Mouse (Mus musculus) Patski (cell line): Measurements from ENCODE around the gene Cenpa. TPM values are rescaled to one million over a fixed set of nuclear protein-coding genes. Genes with fewer than 3 reads are reported as not detected.

Source experiments
- ATAC-seq: fragments of 100-300 bp; one replicate; pipeline ENCODE4 v1.8.0; 2021
- CTCF ChIA-PET: fragments of 350-600 bp; sonication (Branson Sonifier 250); formaldehyde crosslinking; loops from one replicate; lab custom pipeline; 2022; ENCODE audit warnings: inconsistent platforms; lab: Charles Lee
- POLR2A ChIA-PET: fragments of 350-600 bp; sonication (Branson Sonifier 250); formaldehyde crosslinking; loops from one replicate; lab custom pipeline; 2022; ENCODE audit warnings: antibody characterized with exemption, inconsistent platforms; lab: Charles Lee
- DNase-seq: peaks from one replicate; pipeline ENCODE4 v3.0.0-alpha.2; 2011; ENCODE audit warnings: low read depth, low spot score
- H3K27me3 ChIP-seq: fragments of 371-371 bp; one replicate; pipeline ENCODE4 v1.5.1; 2021
- CTCF ChIP-seq: fragments of 100-300 bp; IDR thresholded peaks from one replicate; pipeline ENCODE4 v1.5.1; 2021
- in situ Hi-C: fragments of 300-500 bp; cut with MboI; formaldehyde crosslinking; loops from 3 replicates; pipeline ENCODE4 v1.11.1; 2018; ENCODE audit warnings: low pct_unique_long_range_greater_than_20kb, mixed read lengths
- polyA plus RNA-seq: library from polyadenylated mRNA; unstranded; gene quantifications from one replicate; pipeline ENCODE4 v1.2.3, GENCODE M21; 2021

The Cenpa gene
- polyA plus RNA-seq, 1 experiment from 2014 or later, result 106 TPM

DNA sequence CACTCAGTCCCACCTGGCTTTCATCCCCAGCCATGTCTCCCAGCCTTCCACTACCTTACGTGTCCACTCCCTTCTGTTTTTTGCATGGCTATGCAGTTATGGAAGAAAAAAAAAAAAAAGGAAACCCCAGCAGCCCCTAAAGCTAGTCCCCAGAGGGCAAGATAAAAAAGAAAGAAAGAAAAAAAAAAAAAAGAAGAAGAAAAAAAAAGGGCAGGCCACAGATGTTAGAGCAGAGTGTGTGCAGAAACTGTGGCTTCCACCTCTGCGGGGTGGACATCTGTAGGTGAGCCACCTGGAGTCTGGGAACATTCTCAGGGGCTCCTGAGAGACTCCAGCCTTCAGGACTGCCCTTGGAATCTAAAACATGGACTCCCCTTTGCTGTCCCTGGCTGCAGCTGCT is 43.2 kb upstream of the Cenpa start:
- in situ Hi-C loops, result no loop called here
- CTCF ChIA-PET, result no interaction called here
- POLR2A ChIA-PET, result no interaction called here
- no peak for DNase-seq
- H3K27me3 ChIP-seq, result peaks cover 30% of the 10 kb centered on the region
- ATAC-seq, result no peak
- no peak for TF ChIP-seq CTCF

DNA sequence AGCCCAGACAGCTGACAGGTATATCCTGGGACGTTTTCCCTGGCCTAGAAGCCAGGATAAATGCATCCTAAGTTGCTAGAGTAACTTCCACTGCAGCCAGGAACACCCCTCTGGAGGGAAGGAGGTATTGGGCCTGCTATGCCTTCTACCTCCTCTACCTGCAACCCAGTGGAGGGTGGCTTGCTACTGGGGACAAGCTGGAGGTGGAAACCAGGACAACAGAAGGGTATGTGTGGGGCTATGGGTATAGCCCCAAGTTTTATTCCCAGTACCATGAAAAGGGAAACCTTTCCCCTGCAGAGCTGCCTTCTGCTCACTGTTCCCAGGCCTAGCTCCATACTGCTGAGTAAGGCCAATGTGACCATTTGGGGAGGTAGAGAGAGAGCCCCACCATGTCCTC is 42.3 kb upstream of the Cenpa start:
- ChIA-PET POLR2A (no interaction called here), CTCF (no interaction called here)
- no peak for DNase-seq
- in situ Hi-C loops, result no loop called here
- H3K27me3 ChIP-seq, result peaks cover 34% of the 10 kb centered on the region
- no peak for TF ChIP-seq CTCF
- no peak for ATAC-seq

DNA sequence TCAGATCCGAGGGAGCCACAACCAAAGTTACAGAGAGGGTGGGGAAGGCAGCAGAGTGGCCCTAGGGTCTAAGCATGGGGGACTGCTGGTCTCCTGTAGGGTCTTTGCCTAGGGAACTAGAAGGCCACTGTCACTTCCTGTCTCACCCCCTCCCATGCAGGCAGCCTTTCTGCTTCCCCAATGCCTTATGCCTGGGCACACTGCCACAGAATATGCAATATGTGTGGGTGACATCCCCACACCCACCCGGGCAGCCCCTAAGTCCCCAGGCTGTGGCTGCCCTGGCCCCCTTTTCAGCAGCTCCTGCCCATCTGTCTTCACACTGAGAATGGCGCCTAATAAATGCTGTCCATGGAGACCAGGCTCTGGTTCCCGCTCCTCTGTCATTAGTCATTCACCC is 41.7 kb upstream of the Cenpa start:
- peaks cover 39% of the 10 kb centered on the region for H3K27me3 ChIP-seq
- no peak for TF ChIP-seq CTCF
- ChIA-PET POLR2A (no interaction called here), CTCF (no interaction called here)
- no peak for DNase-seq
- ATAC-seq, result no peak
- in situ Hi-C loops, result loop anchor here (5.0 kb wide), 1 partner anchor 418 kb away; the partner anchor contains the start of gene Adgrf3

DNA sequence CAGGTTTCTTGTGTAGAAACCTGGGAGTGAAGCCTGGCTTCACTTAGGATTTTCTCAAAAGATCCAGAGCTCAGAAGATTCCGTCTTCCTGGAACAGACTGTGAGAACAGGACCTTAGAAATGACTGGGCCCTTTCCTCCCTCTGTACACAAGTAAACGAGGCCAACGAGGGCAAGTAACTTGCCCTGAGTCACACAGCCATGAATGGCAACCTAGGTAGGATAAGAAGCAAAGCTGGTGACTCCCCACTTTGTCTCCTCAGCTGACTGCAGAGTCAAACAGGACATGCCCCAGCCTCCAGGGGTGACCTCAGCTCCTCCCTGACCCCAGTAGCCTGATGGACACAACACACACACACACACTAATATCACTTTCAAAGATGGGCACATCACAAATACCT is 41.2 kb upstream of the Cenpa start:
- POLR2A ChIA-PET, result no interaction called here
- no peak for ATAC-seq
- no peak for DNase-seq
- CTCF ChIA-PET, result no interaction called here
- in situ Hi-C loops, result loop anchor here (5.0 kb wide), 1 partner anchor 418 kb away; the partner anchor contains the start of gene Adgrf3
- no peak for TF ChIP-seq CTCF
- H3K27me3 ChIP-seq, result peaks cover 42% of the 10 kb centered on the region

DNA sequence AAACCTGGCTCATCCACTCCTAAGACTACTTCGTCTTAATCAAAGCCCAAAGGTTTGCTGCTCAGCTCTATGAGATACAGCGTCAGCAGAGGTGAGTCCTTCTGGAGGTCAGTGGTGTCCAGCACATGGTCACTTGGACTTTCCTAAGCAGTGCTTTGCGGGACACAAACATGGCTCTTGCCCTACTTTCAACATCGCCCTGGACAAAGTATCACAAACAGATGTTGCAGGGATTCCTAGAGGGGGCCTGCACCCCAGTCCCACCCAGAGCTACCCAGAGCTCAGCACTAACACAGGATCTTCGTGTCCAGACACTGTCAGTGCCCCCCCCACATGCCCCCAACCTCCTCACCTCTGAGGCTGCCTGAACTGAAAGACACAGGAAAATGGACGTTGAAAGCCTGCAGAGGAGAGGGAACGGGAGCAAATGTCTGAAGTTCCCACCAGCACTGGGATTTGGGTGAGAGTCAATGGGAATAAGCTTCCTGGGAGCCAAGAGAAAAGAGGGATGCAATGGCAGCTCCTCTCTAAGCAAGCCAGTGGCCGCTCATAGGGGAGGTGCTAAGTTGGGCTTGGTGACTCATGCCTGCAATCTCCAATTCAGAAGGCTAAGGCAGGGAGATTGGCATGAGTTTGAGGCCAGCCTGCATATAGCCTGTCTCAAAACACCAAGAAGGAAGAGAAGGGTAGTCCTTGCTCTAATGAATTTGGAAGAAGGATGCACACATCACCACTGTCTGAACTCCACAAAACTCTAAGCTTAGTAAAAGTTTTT is 40.1 kb upstream of the Cenpa start:
- H3K27me3 ChIP-seq, result peaks cover 47% of the 10 kb centered on the region
- POLR2A ChIA-PET, result no interaction called here
- ATAC-seq, result no peak
- no peak for DNase-seq
- no peak for TF ChIP-seq CTCF
- CTCF ChIA-PET, result interaction anchor here (0.9 kb wide), 1 partner anchor 11 kb away, joined by 5 read pairs; no protein-coding TSS in a partner anchor
- in situ Hi-C loops, result loop anchor here (5.0 kb wide), 1 partner anchor 419 kb away; the partner anchor contains the start of gene Adgrf3

DNA sequence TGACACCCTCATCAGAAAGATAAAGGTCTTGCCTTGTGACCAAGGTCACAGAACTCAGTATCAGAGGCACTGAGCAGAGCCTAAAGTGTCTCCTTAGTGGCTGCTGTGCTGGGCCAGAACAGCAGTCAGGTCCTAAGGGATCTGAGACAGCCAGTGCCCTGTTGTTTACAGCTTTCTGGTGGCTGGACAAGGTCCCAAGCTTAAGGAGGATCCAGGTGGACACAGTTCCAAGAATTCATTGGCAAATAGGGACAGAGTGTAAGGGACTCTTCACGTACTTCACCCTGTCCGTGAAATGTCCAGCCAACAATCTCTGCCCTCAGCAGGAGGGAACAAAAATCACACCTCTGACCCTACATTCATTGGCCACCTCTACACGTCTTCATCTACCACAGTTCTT is 38.1 kb upstream of the Cenpa start:
- ChIA-PET CTCF (interaction anchor here (1.1 kb wide), 1 partner anchor 204 kb away, joined by 3 read pairs; no protein-coding TSS in a partner anchor), POLR2A (interaction anchor here (0.8 kb wide), 1 partner anchor 151 kb away, joined by 3 read pairs; no protein-coding TSS in a partner anchor)
- DNase-seq (no peak), ATAC-seq (no peak)
- TF ChIP-seq CTCF, result no peak
- peaks cover 38% of the 10 kb centered on the region for H3K27me3 ChIP-seq
- in situ Hi-C loops, result loop anchor here (5.0 kb wide), 1 partner anchor 421 kb away; the partner anchor contains the start of gene Adgrf3

DNA sequence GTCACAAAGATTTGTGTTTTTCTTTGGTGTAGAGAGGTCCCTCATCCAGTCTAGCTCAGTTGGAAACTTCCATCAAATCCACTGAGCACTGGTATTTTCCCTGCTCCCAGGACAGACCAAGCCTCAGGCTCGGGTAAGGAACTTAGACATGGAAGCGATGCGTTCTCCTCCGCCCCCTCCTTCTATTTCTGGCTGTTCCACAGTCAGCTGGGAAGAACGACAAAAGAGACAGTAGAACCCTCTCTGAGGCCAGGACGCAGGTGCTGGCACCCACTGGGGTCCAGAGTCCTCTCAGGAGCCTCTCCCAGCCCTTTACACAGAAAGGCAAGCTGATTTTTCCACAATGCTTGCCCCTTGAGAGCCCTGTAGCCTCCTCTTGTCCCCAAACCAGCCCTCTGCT is 36.2 kb upstream of the Cenpa start:
- in situ Hi-C loops, result no loop called here

DNA sequence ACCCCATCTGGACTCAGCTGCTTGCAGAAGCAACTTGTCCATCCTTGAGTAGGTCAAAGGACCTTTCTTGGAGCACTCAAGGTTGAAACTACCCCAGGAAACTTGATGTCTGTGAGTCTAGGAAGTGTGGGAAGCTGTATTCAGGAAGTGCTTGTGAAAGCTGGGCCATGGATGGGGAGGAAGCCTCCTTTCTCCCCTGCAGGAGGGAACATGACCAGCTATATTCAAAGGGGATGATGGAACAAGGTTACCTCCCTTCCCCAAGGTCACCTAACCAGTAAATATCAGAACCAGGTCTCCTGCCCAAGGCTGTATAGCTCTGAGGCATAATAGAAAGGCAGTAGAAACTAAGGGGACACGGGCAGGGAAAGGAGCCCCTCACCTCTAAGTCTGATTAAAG is 34.4 kb upstream of the Cenpa start:
- CTCF ChIA-PET, result no interaction called here
- in situ Hi-C loops, result no loop called here
- ATAC-seq, result no peak
- H3K27me3 ChIP-seq, result peaks cover 34% of the 10 kb centered on the region
- no peak for DNase-seq
- TF ChIP-seq CTCF, result no peak
- POLR2A ChIA-PET, result no interaction called here

More for the DNA sequence above, 36.2 kb upstream of the Cenpa start:
- POLR2A ChIA-PET, result no interaction called here
- DNase-seq, result no peak
- CTCF ChIA-PET, result no interaction called here
- no peak for TF ChIP-seq CTCF
- H3K27me3 ChIP-seq, result peaks cover 29% of the 10 kb centered on the region
- no peak for ATAC-seq

DNA sequence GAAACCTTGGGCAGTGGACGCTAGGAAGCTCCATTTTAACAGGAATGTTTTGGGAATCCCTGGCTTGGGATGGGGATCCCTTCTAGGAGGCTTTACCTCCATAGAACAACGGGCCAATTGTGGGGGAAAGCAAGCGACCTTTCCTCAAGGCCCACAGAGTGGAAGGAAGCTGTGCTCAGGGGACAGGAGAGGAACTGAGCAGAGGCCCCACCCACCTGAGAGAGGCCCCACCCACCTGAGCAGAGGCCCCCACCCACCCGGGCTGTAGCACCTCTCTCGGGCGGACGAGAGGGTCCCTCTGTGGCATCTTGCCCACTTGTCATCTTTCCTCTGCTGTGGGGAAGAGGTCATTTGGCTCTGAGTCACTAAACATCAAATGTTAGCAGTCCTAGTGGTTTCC is 29.6 kb upstream of the Cenpa start:
- in situ Hi-C loops, result loop anchor here (5.0 kb wide), 2 partner anchors 120 to 215 kb away; no protein-coding TSS in a partner anchor
- CTCF ChIA-PET, result interaction anchor here (0.7 to 1.9 kb wide), 8 partner anchors 8 to 419 kb away, joined by 3 to 5 read pairs (median 3); partner anchors contain the start of gene Slc35f6
- ATAC-seq (no peak), DNase-seq (no peak)
- no peak for TF ChIP-seq CTCF
- POLR2A ChIA-PET, result no interaction called here
- peaks cover 29% of the 10 kb centered on the region for H3K27me3 ChIP-seq

DNA sequence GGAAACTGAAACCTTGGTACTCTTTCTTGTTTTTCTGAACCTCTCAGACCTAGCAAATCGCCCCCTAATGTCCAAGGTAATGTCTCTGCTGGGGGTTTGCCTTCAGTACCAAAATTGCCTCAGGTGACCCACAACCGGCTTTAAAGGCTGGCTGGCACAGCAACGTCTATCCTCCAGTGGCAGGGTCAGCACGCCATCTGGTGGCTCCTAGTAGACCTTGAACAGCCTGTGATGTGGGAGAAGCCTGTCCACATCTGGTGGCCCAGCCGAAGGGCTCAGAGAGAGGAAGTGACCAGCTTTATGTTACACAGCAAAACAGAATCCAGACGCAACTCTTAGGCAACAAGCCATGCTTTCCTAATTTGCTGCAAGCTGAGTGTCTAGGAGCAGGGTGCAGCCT is 28.5 kb upstream of the Cenpa start:
- ChIA-PET POLR2A (no interaction called here), CTCF (interaction anchor here (1.2 to 1.9 kb wide), 4 partner anchors 9 to 53 kb away, joined by 3 to 5 read pairs (median 4); partner anchors contain the start of gene Slc35f6)
- DNase-seq (no peak), ATAC-seq (no peak)
- in situ Hi-C loops, result loop anchor here (5.0 kb wide), 2 partner anchors 121 to 216 kb away; no protein-coding TSS in a partner anchor
- TF ChIP-seq CTCF, result peak; percentile 95
- H3K27me3 ChIP-seq, result peaks cover 31% of the 10 kb centered on the region
